ENCODE assay signal across 9 mouse cellular contexts in genomic region chr11:5892810-5893368, GRCm38 (mm10). TPM values are rescaled to one million over a fixed set of nuclear protein-coding genes. Genes with fewer than 3 reads are reported as not detected.
DNase-seq lines count a peak whose midpoint lies in the region; ATAC-seq lines count a peak whose summit lies in the region.
"Had no signal": no experiment of that assay in that cellular context is flagged by ENCODE, and none has a peak within 500 bp of the region (broad histone marks: within the 10 kb centered on the region; RNA-seq: fewer than 3 reads in every experiment).

No protein-coding gene starts in this region.

- no peak overlapping the region for H3K4me3 ChIP-seq in heart, embryonic 12.5 days
- no peak overlapping the region for H3K4me3 ChIP-seq in midbrain, embryonic 10.5 days
- no peak overlapping the region for H3K4me3 ChIP-seq in midbrain, embryonic 13.5 days (replicated peaks)
- H3K4me3 ChIP-seq in forebrain, embryonic 14.5 days (ENCODE audit: low read depth, low read length): no peak overlapping the region
- H3K4me3 ChIP-seq in neural tube, embryonic 15.5 days (replicated peaks): no peak overlapping the region

- H3K27ac ChIP-seq in heart, embryonic 12.5 days (ENCODE audit: poor library complexity, severe bottlenecking): peak overlapping the region; percentile 92
- H3K27ac ChIP-seq in midbrain, embryonic 10.5 days (replicated peaks): peak overlapping the region; percentile 70; the same call in 1 of the 2 replicates
- H3K27ac ChIP-seq in midbrain, embryonic 13.5 days: no peak overlapping the region
- peak overlapping the region; percentile 33; the same call in 1 of the 2 replicates for H3K27ac ChIP-seq in forebrain, embryonic 14.5 days (ENCODE audit: low read depth, low read length)
- H3K27ac ChIP-seq in neural tube, embryonic 15.5 days (replicated peaks): peak overlapping the region; percentile 6; the same call in 1 of the 2 replicates

- H3K9ac ChIP-seq in heart, embryonic 12.5 days: peak overlapping the region; percentile 41; the same call in 1 of the 2 replicates
- no peak overlapping the region for H3K9ac ChIP-seq in midbrain, embryonic 13.5 days (replicated peaks)
- H3K9ac ChIP-seq in forebrain, embryonic 14.5 days (ENCODE audit: low read length): no peak overlapping the region
- no peak overlapping the region for H3K9ac ChIP-seq in neural tube, embryonic 15.5 days (replicated peaks)

- 0 out of 2 replicates have a peak, but pooled peaks cover 13% of the 10 kb centered on the region for H3K36me3 ChIP-seq in heart, embryonic 12.5 days
- H3K36me3 ChIP-seq in midbrain, embryonic 10.5 days: no peaks in the 10 kb centered on the region
- H3K36me3 ChIP-seq in midbrain, embryonic 13.5 days: no peaks in the 10 kb centered on the region
- H3K36me3 ChIP-seq in forebrain, embryonic 14.5 days (ENCODE audit: control insufficient read depth, insufficient read depth, low read length): no peaks in the 10 kb centered on the region
- H3K36me3 ChIP-seq in neural tube, embryonic 15.5 days: no peaks in the 10 kb centered on the region

- intact Hi-C loops in heart, postnatal 14 days (cut with DNase I): no loop called here

- no peak for ATAC-seq in heart, embryonic 12.5 days (ENCODE audit: insufficient number of reproducible peaks, low FRiP score)
- ATAC-seq in midbrain, embryonic 13.5 days: no peak
- ATAC-seq in forebrain, embryonic 14.5 days: peak; percentile 50; the same call in 1 of the 2 replicates
- ATAC-seq in neural tube, embryonic 15.5 days (ENCODE audit: low FRiP score): no peak
- ATAC-seq: activated CD4-positive, CD25-positive, alpha-beta regulatory T cell, adult 4 months had no signal

- DNase-seq in heart, postnatal 14 days: no peak
- no peak for DNase-seq in midbrain, embryonic 10.5 days (ENCODE audit: low spot score)
- DNase-seq in forebrain, embryonic 14.5 days (ENCODE audit: low spot score): peak; percentile 40
- no peak for DNase-seq in retina, postnatal 1 day
- DNase-seq in adrenal gland, postnatal 36 days: no peak

- 7% methylated on average over 4 of the region's 4 CpGs for WGBS in heart, embryonic 12.5 days
- WGBS in midbrain, embryonic 10.5 days: 56% methylated on average over 4 of the region's 4 CpGs
- WGBS in midbrain, embryonic 13.5 days: 49% methylated on average over 4 of the region's 4 CpGs
- 62% methylated on average over 4 of the region's 4 CpGs for WGBS in forebrain, embryonic 14.5 days
- 39% methylated on average over 4 of the region's 4 CpGs for WGBS in neural tube, embryonic 15.5 days

- H3K27me3 ChIP-seq in heart, embryonic 12.5 days (replicated peaks): no peaks in the 10 kb centered on the region
- H3K27me3 ChIP-seq in midbrain, embryonic 10.5 days (ENCODE audit: low read depth, poor library complexity, severe bottlenecking): peaks cover 24% of the 10 kb centered on the region
- peaks cover 11% of the 10 kb centered on the region; the same call in 1 of the 2 replicates for H3K27me3 ChIP-seq in midbrain, embryonic 13.5 days
- 0 out of 2 replicates have a peak, but pooled peaks cover 1% of the 10 kb centered on the region for H3K27me3 ChIP-seq in forebrain, embryonic 14.5 days (replicated peaks; ENCODE audit: control insufficient read depth, insufficient read depth, low read length)
- peaks cover 2% of the 10 kb centered on the region; the same call in 1 of the 2 replicates for H3K27me3 ChIP-seq in neural tube, embryonic 15.5 days (replicated peaks)

- H3K4me1 ChIP-seq in heart, embryonic 12.5 days (replicated peaks): peaks cover 86% of the 10 kb centered on the region
- H3K4me1 ChIP-seq in midbrain, embryonic 10.5 days: peaks cover 60% of the 10 kb centered on the region
- H3K4me1 ChIP-seq in midbrain, embryonic 13.5 days (replicated peaks): peaks cover 23% of the 10 kb centered on the region
- H3K4me1 ChIP-seq in forebrain, embryonic 14.5 days (ENCODE audit: control insufficient read depth, insufficient read depth, low read length): no peaks in the 10 kb centered on the region
- H3K4me1 ChIP-seq in neural tube, embryonic 15.5 days: peaks cover 27% of the 10 kb centered on the region

- no peaks in the 10 kb centered on the region for H3K9me3 ChIP-seq in heart, embryonic 12.5 days (replicated peaks)
- no peaks in the 10 kb centered on the region for H3K9me3 ChIP-seq in midbrain, embryonic 10.5 days (replicated peaks)
- no peaks in the 10 kb centered on the region for H3K9me3 ChIP-seq in midbrain, embryonic 13.5 days
- no peaks in the 10 kb centered on the region for H3K9me3 ChIP-seq in forebrain, embryonic 14.5 days (replicated peaks; ENCODE audit: control insufficient read depth, low read length)
- no peaks in the 10 kb centered on the region for H3K9me3 ChIP-seq in neural tube, embryonic 15.5 days (replicated peaks)

- H3K4me2 ChIP-seq in heart, embryonic 12.5 days: peak overlapping the region; percentile 15; the same call in 1 of the 2 replicates
- H3K4me2 ChIP-seq in midbrain, embryonic 13.5 days (replicated peaks): no peak overlapping the region
- no peak overlapping the region for H3K4me2 ChIP-seq in forebrain, embryonic 14.5 days (ENCODE audit: low read length)
- no peak overlapping the region for H3K4me2 ChIP-seq in neural tube, embryonic 15.5 days

RNA-seq across cellular contexts. Expression of gene Myl7, which starts 5.7 kb away (rescaled TPM):
- 5,530 and 5,941 TPM in 2 replicates for polyA plus RNA-seq in heart, embryonic 12.5 days (2016; fragmentation: Nextera tagmentation; extraction: Ambion mirVana)
- total RNA-seq in heart, postnatal 14 days (2021): 100 to 1,000 TPM; 304 to 849 TPM
- polyA plus RNA-seq in midbrain, embryonic 10.5 days (2016; fragmentation: Nextera tagmentation; extraction: Ambion mirVana): 2.5 and 3.7 TPM in 2 replicates
- 0.39 and 0.50 TPM in 2 replicates for polyA plus RNA-seq in midbrain, embryonic 13.5 days (2015; fragmentation: Nextera tagmentation; extraction: Ambion mirVana)
- polyA plus RNA-seq in forebrain, embryonic 14.5 days (2014; fragmentation: Nextera tagmentation; extraction: Ambion mirVana): not detected in 2 replicates
- polyA plus RNA-seq in neural tube, embryonic 15.5 days (2015; fragmentation: Nextera tagmentation; extraction: Ambion mirVana): 1.4 and 10.6 TPM in 2 replicates
- total RNA-seq in adrenal gland, postnatal 36 days (2021): not detected
- polyA plus RNA-seq: activated CD4-positive, CD25-positive, alpha-beta regulatory T cell, adult 4 months had no signal

RNA-seq across cellular contexts. Expression of gene Pold2, which starts 14.8 kb away (rescaled TPM):
- 102 and 106 TPM in 2 replicates for polyA plus RNA-seq in heart, embryonic 12.5 days (2016; fragmentation: Nextera tagmentation; extraction: Ambion mirVana)
- total RNA-seq in heart, postnatal 14 days (2021): 10 to 100 TPM; 31.0 to 33.0 TPM
- polyA plus RNA-seq in midbrain, embryonic 10.5 days (2016; fragmentation: Nextera tagmentation; extraction: Ambion mirVana): 148 and 160 TPM in 2 replicates
- polyA plus RNA-seq in midbrain, embryonic 13.5 days (2015; fragmentation: Nextera tagmentation; extraction: Ambion mirVana): 55.4 and 63.0 TPM in 2 replicates
- polyA plus RNA-seq in forebrain, embryonic 14.5 days (2014; fragmentation: Nextera tagmentation; extraction: Ambion mirVana): 65.0 and 73.0 TPM in 2 replicates
- polyA plus RNA-seq in neural tube, embryonic 15.5 days (2015; fragmentation: Nextera tagmentation; extraction: Ambion mirVana): 64.5 and 81.0 TPM in 2 replicates
- 10 to 100 TPM; 44.3 to 50.2 TPM for total RNA-seq in adrenal gland, postnatal 36 days (2021)

RNA-seq across cellular contexts. Expression of gene Aebp1, which starts 31.1 kb away (rescaled TPM):
- polyA plus RNA-seq in heart, embryonic 12.5 days (2016; fragmentation: Nextera tagmentation; extraction: Ambion mirVana): 31.8 and 34.7 TPM in 2 replicates
- total RNA-seq in heart, postnatal 14 days (2021): 10 to 100 TPM; 27.1 to 32.5 TPM
- 8.1 and 13.5 TPM in 2 replicates for polyA plus RNA-seq in midbrain, embryonic 10.5 days (2016; fragmentation: Nextera tagmentation; extraction: Ambion mirVana)
- polyA plus RNA-seq in midbrain, embryonic 13.5 days (2015; fragmentation: Nextera tagmentation; extraction: Ambion mirVana): 9.4 and 10.6 TPM in 2 replicates
- polyA plus RNA-seq in forebrain, embryonic 14.5 days (2014; fragmentation: Nextera tagmentation; extraction: Ambion mirVana): 6.8 and 13.0 TPM in 2 replicates
- 22.1 and 24.3 TPM in 2 replicates for polyA plus RNA-seq in neural tube, embryonic 15.5 days (2015; fragmentation: Nextera tagmentation; extraction: Ambion mirVana)
- total RNA-seq in adrenal gland, postnatal 36 days (2021): 100 to 1,000 TPM; 372 to 401 TPM

RNA-seq across cellular contexts. Expression of gene Polm, which starts 55.1 kb away (rescaled TPM):
- 8.4 and 9.0 TPM in 2 replicates for polyA plus RNA-seq in heart, embryonic 12.5 days (2016; fragmentation: Nextera tagmentation; extraction: Ambion mirVana)
- total RNA-seq in heart, postnatal 14 days (2021): 1 to 10 TPM; 4.2 to 5.0 TPM
- 9.8 and 10.8 TPM in 2 replicates for polyA plus RNA-seq in midbrain, embryonic 10.5 days (2016; fragmentation: Nextera tagmentation; extraction: Ambion mirVana)
- polyA plus RNA-seq in midbrain, embryonic 13.5 days (2015; fragmentation: Nextera tagmentation; extraction: Ambion mirVana): 6.5 and 8.2 TPM in 2 replicates
- 3.9 and 5.3 TPM in 2 replicates for polyA plus RNA-seq in forebrain, embryonic 14.5 days (2014; fragmentation: Nextera tagmentation; extraction: Ambion mirVana)
- polyA plus RNA-seq in neural tube, embryonic 15.5 days (2015; fragmentation: Nextera tagmentation; extraction: Ambion mirVana): 6.5 and 8.5 TPM in 2 replicates
- total RNA-seq in adrenal gland, postnatal 36 days (2021): 1 to 10 TPM; 5.6 to 6.9 TPM

RNA-seq across cellular contexts. Expression of gene Gck, which starts 57.0 kb away (rescaled TPM):
- 2.2 and 2.8 TPM in 2 replicates for polyA plus RNA-seq in heart, embryonic 12.5 days (2016; fragmentation: Nextera tagmentation; extraction: Ambion mirVana)
- 1 to 10 TPM; 4.6 to 6.6 TPM for total RNA-seq in heart, postnatal 14 days (2021)
- 2.5 and 2.9 TPM in 2 replicates for polyA plus RNA-seq in midbrain, embryonic 10.5 days (2016; fragmentation: Nextera tagmentation; extraction: Ambion mirVana)
- polyA plus RNA-seq in midbrain, embryonic 13.5 days (2015; fragmentation: Nextera tagmentation; extraction: Ambion mirVana): 6.1 and 6.8 TPM in 2 replicates
- polyA plus RNA-seq in forebrain, embryonic 14.5 days (2014; fragmentation: Nextera tagmentation; extraction: Ambion mirVana): 6.5 and 7.3 TPM in 2 replicates
- 3.4 and 4.2 TPM in 2 replicates for polyA plus RNA-seq in neural tube, embryonic 15.5 days (2015; fragmentation: Nextera tagmentation; extraction: Ambion mirVana)
- total RNA-seq in adrenal gland, postnatal 36 days (2021): 1 to 10 TPM; 2.1 to 2.4 TPM
- polyA plus RNA-seq: activated CD4-positive, CD25-positive, alpha-beta regulatory T cell, adult 4 months had no signal

Comparison
In these comparisons a context has a peak if more than half of its experiments do, and no peak if none do; other contexts are left out.
1. RNA of gene Myl7, which starts 5.7 kb away (polyA plus RNA-seq): 5,530 to 5,941 TPM in heart, embryonic 12.5 days; 2.5 to 3.7 TPM in midbrain, embryonic 10.5 days, 1.4 to 10.6 TPM in neural tube, embryonic 15.5 days, 0.39 to 0.50 TPM in midbrain, embryonic 13.5 days and not detected in forebrain, embryonic 14.5 days; every median in the first group is over 100 times any median in the second.